Mouse (Mus musculus): Measurements from ENCODE around the gene Trmt1.

GRCm38 (mm10) chr8:84706610-84707266 lies 20.6 kb downstream of the Trmt1 start:
- TF ChIP-seq HCFC1 (IDR thresholded peaks at IDR 0.05; ENCODE audit: borderline replicate concordance, insufficient read depth, low read length) = no peak
- TF ChIP-seq MAFK (IDR thresholded peaks at IDR 0.05; ENCODE audit: insufficient read depth, low read depth, low read length) = no peak
- no peak for TF ChIP-seq ZC3H11A (IDR thresholded peaks at IDR 0.05; ENCODE audit: borderline replicate concordance, low read depth, low read length)

Data from ES-E14 (cell line).